Mouse (Mus musculus) thymus, postnatal 4 days (tissue): ENCODE results near the gene Akain1.

Source experiments
- DNase-seq: peaks from one replicate; pipeline ENCODE4 v3.0.0; 2021

Gene Akain1

GRCm38 (mm10) chr17:69487116-69487515 lies 48.0 kb downstream of the Akain1 start:
- DNase-seq: no peak

- DNase-seq: no peak
These were observed 48.8 kb downstream of the Akain1 start for GRCm38 (mm10) chr17:69487884-69488283.

GRCm38 (mm10) chr17:69488826-69489225 lies 49.7 kb downstream of the Akain1 start:
- DNase-seq: no peak

GRCm38 (mm10) chr17:69492368-69492767 lies 53.2 kb downstream of the Akain1 start:
- no peak for DNase-seq

GRCm38 (mm10) chr17:69495531-69495930 lies 56.4 kb downstream of the Akain1 start:
- DNase-seq: peak; percentile 19

- no peak for DNase-seq
These were observed 57.0 kb downstream of the Akain1 start for GRCm38 (mm10) chr17:69496125-69496524.

- no peak for DNase-seq
These were observed 58.2 kb downstream of the Akain1 start for GRCm38 (mm10) chr17:69497315-69497714.

- DNase-seq: no peak
These were observed 59.8 kb downstream of the Akain1 start for GRCm38 (mm10) chr17:69498913-69499312.

- DNase-seq: no peak
These were observed 60.3 kb downstream of the Akain1 start for GRCm38 (mm10) chr17:69499441-69499840.

- DNase-seq: no peak
These were observed 66.9 kb downstream of the Akain1 start for GRCm38 (mm10) chr17:69506070-69506469.

- DNase-seq: no peak
These were observed 77.3 kb downstream of the Akain1 start for GRCm38 (mm10) chr17:69516344-69516907.

GRCm38 (mm10) chr17:69531472-69531871 lies 92.3 kb downstream of the Akain1 start:
- DNase-seq: no peak
